11 mouse cellular contexts compared by ENCODE assay signal in the genomic region with DNA sequence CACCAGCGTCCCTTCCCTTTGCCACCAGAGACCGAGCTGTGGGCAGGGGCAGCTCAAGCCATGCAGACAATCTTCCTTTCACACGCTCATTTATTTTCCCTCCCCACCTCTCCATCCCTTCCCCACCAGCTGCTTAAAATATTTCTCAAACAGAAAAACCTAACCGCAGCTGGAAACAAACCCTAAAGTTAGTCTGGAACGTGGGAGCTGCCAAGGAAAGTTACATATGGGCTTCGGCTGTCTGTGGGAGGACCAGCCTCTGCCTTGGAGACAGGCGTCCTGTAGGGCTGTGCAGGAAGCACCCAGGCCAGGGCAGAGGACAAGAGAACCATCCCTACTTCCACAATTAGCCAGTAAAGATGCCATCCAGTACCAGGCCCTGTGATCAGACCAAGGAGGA. TPM values are rescaled to one million over a fixed set of nuclear protein-coding genes. Genes with fewer than 3 reads are reported as not detected.
"Had no signal": no experiment of that assay in that cellular context is flagged by ENCODE, and none has a peak within 500 bp of the region (broad histone marks: within the 10 kb centered on the region; RNA-seq: fewer than 3 reads in every experiment).

No protein-coding gene starts in this region.

- H3K9ac ChIP-seq: intestine, embryonic 15.5 days; liver, embryonic 14.5 days; midbrain, embryonic 12.5 days had no signal

- H3K27ac ChIP-seq: intestine, embryonic 15.5 days; layer of hippocampus, adult 2 months; liver, embryonic 14.5 days; midbrain, embryonic 12.5 days had no signal

- H3K9me3 ChIP-seq: intestine, embryonic 15.5 days; midbrain, embryonic 12.5 days had no signal

- H3K36me3 ChIP-seq: intestine, embryonic 15.5 days; midbrain, embryonic 12.5 days had no signal

- DNase-seq: kidney, adult 18-20 months; kidney, postnatal 4 days; lung, adult 18-20 months; spleen, adult 18-20 months; thymus, postnatal 4 days had no signal

- H3K4me2 ChIP-seq: intestine, embryonic 15.5 days; midbrain, embryonic 12.5 days had no signal

- H3K4me3 ChIP-seq: intestine, embryonic 15.5 days; layer of hippocampus, adult 2 months; midbrain, embryonic 12.5 days had no signal

- ATAC-seq: intestine, embryonic 15.5 days; midbrain, embryonic 16.5 days had no signal

RNA-seq across cellular contexts. Expression of a gene that starts 54.3 kb away (rescaled TPM):
- polyA plus RNA-seq: liver, adult 2 months had no signal
